Mouse (Mus musculus): ENCODE data around the gene Vinac1. TPM values are rescaled to one million over a fixed set of nuclear protein-coding genes. Genes with fewer than 3 reads are reported as not detected.
"Not testable (repeated sequence)": the region's sequence is repeated elsewhere in the genome, so short reads cannot be mapped to it uniquely, and the experiment has no call there.

Gene Vinac1
- polyA plus RNA-seq, 1 experiment from 2014 or later: 0.58 TPM

- WGBS: 37% methylated on average over 15 of the region's 15 CpGs
These were observed 9.5 kb downstream of the Vinac1 start for GRCm38 (mm10) chr2:129038426-129038936.

GRCm38 (mm10) chr2:129035381-129035780 is 12.6 kb downstream of the Vinac1 start:
- ATAC-seq (ENCODE audit: low FRiP score, low read depth): no peak
- H3K27me3 ChIP-seq (replicated peaks): peaks cover 22% of the 10 kb centered on the region
- H3K36me3 ChIP-seq: no peaks in the 10 kb centered on the region
- no peak overlapping the region for H3K4me2 ChIP-seq (replicated peaks)
- H3K9ac ChIP-seq: no peak overlapping the region
- H3K4me1 ChIP-seq: peaks cover 11% of the 10 kb centered on the region
- no peaks in the 10 kb centered on the region for H3K9me3 ChIP-seq
- 86% methylated on average over 5 of the region's 5 CpGs for WGBS
- H3K4me3 ChIP-seq: no peak overlapping the region
- no peak overlapping the region for H3K27ac ChIP-seq

More at GRCm38 (mm10) chr2:129038426-129038936, 9.5 kb downstream of the Vinac1 start:
- Histone ChIP-seq H3K27ac (no peak overlapping the region), H3K4me3 (peak overlapping the region; percentile 41), H3K4me2 (replicated peaks) (peak overlapping the region; percentile 82), H3K36me3 (no peaks in the 10 kb centered on the region), H3K9ac (peak overlapping the region; percentile 55; the same call in 1 of the 2 replicates), H3K9me3 (no peaks in the 10 kb centered on the region), H3K4me1 (peaks cover 11% of the 10 kb centered on the region), H3K27me3 (replicated peaks) (peaks cover 26% of the 10 kb centered on the region)
- no peak; the same call in 1 of the 2 replicates for ATAC-seq (ENCODE audit: low FRiP score, low read depth)

- Histone ChIP-seq H3K4me2 (replicated peaks) (no peak overlapping the region), H3K9ac (no peak overlapping the region), H3K27ac (no peak overlapping the region), H3K4me1 (no peaks in the 10 kb centered on the region), H3K36me3 (no peaks in the 10 kb centered on the region), H3K4me3 (no peak overlapping the region), H3K27me3 (replicated peaks) (no peaks in the 10 kb centered on the region), H3K9me3 (no peaks in the 10 kb centered on the region)
- ATAC-seq (ENCODE audit: low FRiP score, low read depth): no peak
- 83% methylated on average over 9 of the region's 9 CpGs for WGBS
These were observed 23.2 kb downstream of the Vinac1 start for GRCm38 (mm10) chr2:129024820-129025219.

GRCm38 (mm10) chr2:129020106-129020505 is 27.9 kb downstream of the Vinac1 start:
- no peak overlapping the region for H3K4me3 ChIP-seq
- no peak overlapping the region for H3K9ac ChIP-seq
- WGBS: 80% methylated on average over 2 of the region's 2 CpGs
- H3K4me1 ChIP-seq: no peaks in the 10 kb centered on the region
- peaks cover 5% of the 10 kb centered on the region; the same call in 1 of the 2 replicates for H3K36me3 ChIP-seq
- H3K9me3 ChIP-seq: no peaks in the 10 kb centered on the region
- no peak for ATAC-seq (ENCODE audit: low FRiP score, low read depth)
- H3K27me3 ChIP-seq (replicated peaks): no peaks in the 10 kb centered on the region
- no peak overlapping the region for H3K27ac ChIP-seq
- H3K4me2 ChIP-seq (replicated peaks): no peak overlapping the region

- H3K27me3 ChIP-seq (replicated peaks); H3K9ac ChIP-seq; H3K4me2 ChIP-seq (replicated peaks); H3K27ac ChIP-seq; H3K36me3 ChIP-seq; H3K4me1 ChIP-seq; H3K4me3 ChIP-seq; ATAC-seq (ENCODE audit: low FRiP score, low read depth); H3K9me3 ChIP-seq: not testable (repeated sequence)
- WGBS: 74% methylated on average over 2 of the region's 2 CpGs
These were observed 39.1 kb downstream of the Vinac1 start for GRCm38 (mm10) chr2:129008867-129009266.

- ATAC-seq (ENCODE audit: low FRiP score, low read depth): no peak
- H3K4me3 ChIP-seq: no peak overlapping the region
- no peaks in the 10 kb centered on the region for H3K27me3 ChIP-seq (replicated peaks)
- H3K9ac ChIP-seq: no peak overlapping the region
- 75% methylated on average over 4 of the region's 4 CpGs for WGBS
- no peaks in the 10 kb centered on the region for H3K36me3 ChIP-seq
- no peaks in the 10 kb centered on the region for H3K4me1 ChIP-seq
- H3K9me3 ChIP-seq: no peaks in the 10 kb centered on the region
- H3K27ac ChIP-seq: no peak overlapping the region
- no peak overlapping the region for H3K4me2 ChIP-seq (replicated peaks)
These were observed 41.7 kb downstream of the Vinac1 start for GRCm38 (mm10) chr2:129006194-129006749.

GRCm38 (mm10) chr2:129004872-129005271 is 43.1 kb downstream of the Vinac1 start:
- Histone ChIP-seq H3K36me3 (no peaks in the 10 kb centered on the region), H3K27me3 (replicated peaks) (no peaks in the 10 kb centered on the region), H3K9ac (no peak overlapping the region), H3K4me1 (no peaks in the 10 kb centered on the region), H3K27ac (no peak overlapping the region), H3K4me2 (replicated peaks) (no peak overlapping the region), H3K4me3 (no peak overlapping the region), H3K9me3 (no peaks in the 10 kb centered on the region)
- ATAC-seq (ENCODE audit: low FRiP score, low read depth): no peak

GRCm38 (mm10) chr2:128984746-128985145 is 63.2 kb downstream of the Vinac1 start:
- no peak overlapping the region for H3K4me2 ChIP-seq (replicated peaks)
- no peak overlapping the region for H3K27ac ChIP-seq
- peaks cover 5% of the 10 kb centered on the region for H3K4me1 ChIP-seq
- H3K36me3 ChIP-seq: no peaks in the 10 kb centered on the region
- H3K27me3 ChIP-seq (replicated peaks): no peaks in the 10 kb centered on the region
- no peak for ATAC-seq (ENCODE audit: low FRiP score, low read depth)
- H3K9ac ChIP-seq: no peak overlapping the region
- no peaks in the 10 kb centered on the region for H3K9me3 ChIP-seq
- WGBS: 91% methylated on average over 3 of the region's 3 CpGs
- H3K4me3 ChIP-seq: no peak overlapping the region

- ATAC-seq (ENCODE audit: low FRiP score, low read depth): no peak
- Histone ChIP-seq H3K4me1 (no peaks in the 10 kb centered on the region), H3K9ac (no peak overlapping the region), H3K9me3 (no peaks in the 10 kb centered on the region), H3K4me3 (no peak overlapping the region), H3K27me3 (replicated peaks) (no peaks in the 10 kb centered on the region), H3K4me2 (replicated peaks) (no peak overlapping the region), H3K27ac (no peak overlapping the region), H3K36me3 (no peaks in the 10 kb centered on the region)
- WGBS: 78% methylated on average over 4 of the region's 4 CpGs
These were observed 72.4 kb downstream of the Vinac1 start for GRCm38 (mm10) chr2:128975572-128975971.

Other genes with a start within 250 kb of the Vinac1 start
- gene Tmem87b, start 230.1 kb downstream of the Vinac1 start, polyA plus RNA-seq (2016; fragmentation: Nextera tagmentation; extraction: Ambion mirVana): 32.2 and 35.7 TPM in 2 replicates
- gene Fbln7, start 185.2 kb downstream of the Vinac1 start, polyA plus RNA-seq (2016; fragmentation: Nextera tagmentation; extraction: Ambion mirVana): 1.3 and 1.4 TPM in 2 replicates
- 8.2 and 10.8 TPM in 2 replicates for gene Zc3h8, start 104.1 kb downstream of the Vinac1 start, polyA plus RNA-seq (2016; fragmentation: Nextera tagmentation; extraction: Ambion mirVana)
- 3.2 and 3.8 TPM in 2 replicates for gene Zc3h6, start 80.8 kb downstream of the Vinac1 start, polyA plus RNA-seq (2016; fragmentation: Nextera tagmentation; extraction: Ambion mirVana)
- gene Gm10762, start 80.4 kb downstream of the Vinac1 start, polyA plus RNA-seq (2016; fragmentation: Nextera tagmentation; extraction: Ambion mirVana): 30.2 and 30.6 TPM in 2 replicates
- 23.9 and 24.6 TPM in 2 replicates for gene Ttl, start 17.8 kb upstream of the Vinac1 start, polyA plus RNA-seq (2016; fragmentation: Nextera tagmentation; extraction: Ambion mirVana)
- gene Polr1b, start 52.8 kb upstream of the Vinac1 start, polyA plus RNA-seq (2016; fragmentation: Nextera tagmentation; extraction: Ambion mirVana): 22.5 and 24.4 TPM in 2 replicates
- 22.4 and 25.9 TPM in 2 replicates for gene Chchd5, start 81.5 kb upstream of the Vinac1 start, polyA plus RNA-seq (2016; fragmentation: Nextera tagmentation; extraction: Ambion mirVana)
- gene Slc20a1, start 150.6 kb upstream of the Vinac1 start, polyA plus RNA-seq (2016; fragmentation: Nextera tagmentation; extraction: Ambion mirVana): 48.5 and 50.0 TPM in 2 replicates
- gene Ckap2l, start 249.0 kb upstream of the Vinac1 start, polyA plus RNA-seq (2016; fragmentation: Nextera tagmentation; extraction: Ambion mirVana): 28.5 and 37.9 TPM in 2 replicates

Data from neural tube, embryonic 12.5 days (tissue).